Mouse (Mus musculus): ENCODE data around the gene Nat8f1. TPM values are rescaled to one million over a fixed set of nuclear protein-coding genes. Genes with fewer than 3 reads are reported as not detected.
"Not testable (repeated sequence)": the region's sequence is repeated elsewhere in the genome, so short reads cannot be mapped to it uniquely, and the experiment has no call there.

The Nat8f1 gene
- total RNA-seq, 2 experiments from 2014 or later: 2.4 to 5.0 TPM

DNA sequence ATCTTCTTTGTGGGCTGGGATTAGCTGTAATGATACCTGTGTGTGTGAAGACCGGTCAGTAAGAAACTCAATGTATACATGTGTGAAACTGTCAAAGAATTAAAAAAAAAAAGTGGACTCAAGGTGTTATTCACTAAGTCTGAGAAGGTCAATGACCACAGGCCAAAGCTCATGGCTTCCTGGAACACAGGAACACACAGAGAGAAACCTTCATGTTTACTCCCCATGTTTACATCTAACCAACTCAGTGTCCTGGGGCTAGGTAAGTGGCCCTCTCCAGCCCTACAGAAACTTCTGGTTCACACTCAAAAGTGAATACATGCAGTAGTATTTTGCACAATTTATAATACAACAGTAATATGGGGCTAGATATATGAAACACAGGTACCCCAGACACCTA, 5.8 kb downstream of the Nat8f1 start:
- ATAC-seq (replicated peaks; ENCODE audit: poor library complexity): no peak

DNA sequence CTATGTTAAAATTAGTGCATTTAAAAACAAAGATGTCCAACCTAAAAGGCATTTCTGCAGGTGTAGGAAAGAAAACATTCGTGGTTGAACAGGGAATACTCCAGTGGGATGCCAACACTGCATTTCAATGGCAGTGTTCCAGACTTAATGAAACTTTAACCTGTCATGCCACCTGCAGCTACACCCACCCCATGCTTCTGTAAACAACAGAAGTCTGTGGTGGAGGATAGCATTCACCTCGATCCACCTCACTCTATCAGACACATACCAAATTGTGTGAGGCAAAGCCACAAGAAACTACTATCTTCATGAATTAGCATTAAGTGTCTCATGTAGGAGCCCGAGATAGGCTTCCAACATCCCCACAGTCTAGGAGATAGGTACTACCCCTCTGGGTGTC, 7.1 kb downstream of the Nat8f1 start:
- ATAC-seq (replicated peaks; ENCODE audit: poor library complexity): peak; percentile 18; the same call in 1 of the 2 replicates

DNA sequence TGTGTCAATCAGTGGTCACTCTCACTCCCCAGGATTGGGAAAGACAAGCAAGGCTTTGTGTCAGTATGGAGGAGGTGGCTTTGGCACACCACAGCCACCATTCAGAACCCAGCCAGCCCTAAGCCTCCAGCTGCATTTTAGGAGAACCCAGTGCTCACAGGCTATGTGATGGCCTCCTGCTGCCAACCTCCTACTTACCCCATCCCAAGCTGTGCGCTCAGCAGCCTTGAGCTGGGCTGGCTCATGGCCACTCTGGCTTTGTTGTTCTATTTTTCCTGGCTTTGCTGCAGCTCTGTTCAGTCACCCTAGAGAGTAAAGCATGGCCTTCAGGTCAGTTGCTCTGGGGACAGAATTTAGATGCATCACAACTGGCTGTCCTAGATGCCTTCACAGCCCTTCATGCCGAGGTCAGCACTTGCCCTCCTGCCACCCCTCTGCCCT, 8.6 kb downstream of the Nat8f1 start:
- not testable (repeated sequence) for ATAC-seq (replicated peaks; ENCODE audit: poor library complexity)

DNA sequence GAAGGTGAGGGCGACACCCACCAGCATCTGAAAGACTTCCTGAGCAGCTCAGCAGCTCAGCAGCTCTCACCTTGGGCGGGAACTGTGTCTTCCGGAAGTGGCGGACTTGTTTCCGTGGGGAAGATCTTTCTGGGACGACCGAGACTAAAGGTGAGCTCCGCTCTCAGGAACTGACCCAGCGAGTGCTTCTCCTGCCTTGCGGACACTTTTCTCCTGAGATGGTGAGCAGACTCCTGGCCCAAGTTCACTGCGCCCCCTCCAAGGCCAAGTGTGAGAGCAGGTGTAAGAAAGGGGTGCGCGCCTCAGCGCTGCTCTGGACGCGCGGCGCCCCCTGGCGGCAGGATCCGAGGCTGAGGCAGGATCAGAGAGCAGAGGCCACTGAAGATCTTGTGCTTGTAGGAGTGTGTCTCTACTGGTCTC, 10.8 kb downstream of the Nat8f1 start, which contains the start of gene Nat8f4:
Gene Nat8f4 (minus strand): TSS at position 243 of the 420 bp plus-strand sequence.
- peak; percentile 93 for ATAC-seq (replicated peaks; ENCODE audit: poor library complexity)

DNA sequence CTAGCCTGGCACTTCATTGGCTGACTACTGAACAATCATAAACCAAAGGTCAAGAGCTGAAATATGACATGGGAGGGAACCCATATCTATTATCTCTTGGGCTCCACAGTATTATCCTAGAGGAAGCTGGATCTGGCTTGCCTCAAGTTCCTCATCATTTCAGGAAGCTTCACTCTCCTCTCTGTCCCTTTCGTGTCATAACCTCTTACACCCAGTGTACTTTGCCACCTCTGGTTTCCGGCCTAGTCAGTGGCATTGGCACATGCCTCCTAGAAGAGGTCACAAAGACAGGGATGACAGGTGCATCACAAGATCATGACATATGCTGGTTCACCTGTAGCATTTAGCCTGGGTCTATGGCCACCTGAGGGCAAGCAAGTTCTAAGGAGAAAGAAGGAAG, 13.2 kb downstream of the Nat8f1 start:
- no peak for ATAC-seq (replicated peaks; ENCODE audit: poor library complexity)

DNA sequence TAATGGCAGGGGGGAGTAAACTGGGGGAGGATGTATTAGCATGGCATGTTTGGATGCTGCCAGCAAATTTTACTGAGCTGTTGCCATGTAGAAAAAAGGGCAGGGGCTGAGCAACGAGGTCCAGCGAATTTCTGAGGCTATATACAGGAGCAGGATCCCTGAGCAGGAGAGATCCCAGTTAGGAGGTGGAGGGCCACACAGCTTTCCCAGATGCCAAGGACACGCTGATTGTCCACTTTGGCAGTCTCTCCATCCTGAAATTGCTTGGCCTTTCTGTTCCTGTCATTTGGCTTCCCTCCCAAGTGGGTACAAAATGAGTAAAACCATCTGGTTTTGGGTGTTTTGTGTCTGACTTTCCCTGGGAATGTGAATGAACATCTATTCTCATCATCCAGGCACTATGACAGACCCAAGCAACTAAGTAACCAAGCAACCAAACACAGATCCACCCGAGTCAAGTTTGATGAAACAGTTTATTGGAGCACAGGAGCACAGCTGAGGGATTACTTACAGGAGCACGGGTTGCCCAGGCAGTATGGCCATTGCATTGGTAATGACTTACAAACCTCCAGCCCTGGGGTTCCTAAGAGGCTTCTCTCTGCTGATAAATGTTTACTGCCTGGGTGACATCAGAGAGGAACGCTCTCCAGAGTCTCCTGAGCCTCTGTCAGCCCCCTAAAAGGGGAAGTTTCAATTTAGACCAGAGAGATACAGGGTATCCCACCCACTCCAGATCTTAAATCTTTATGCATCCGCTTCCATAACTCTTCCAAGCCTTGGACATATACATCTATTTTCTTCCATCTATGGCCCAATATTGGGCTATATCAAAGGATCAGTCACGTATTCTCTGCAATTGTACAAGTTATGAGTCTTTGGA, 16.7 kb downstream of the Nat8f1 start:
- not testable (repeated sequence) for ATAC-seq (replicated peaks; ENCODE audit: poor library complexity)

DNA sequence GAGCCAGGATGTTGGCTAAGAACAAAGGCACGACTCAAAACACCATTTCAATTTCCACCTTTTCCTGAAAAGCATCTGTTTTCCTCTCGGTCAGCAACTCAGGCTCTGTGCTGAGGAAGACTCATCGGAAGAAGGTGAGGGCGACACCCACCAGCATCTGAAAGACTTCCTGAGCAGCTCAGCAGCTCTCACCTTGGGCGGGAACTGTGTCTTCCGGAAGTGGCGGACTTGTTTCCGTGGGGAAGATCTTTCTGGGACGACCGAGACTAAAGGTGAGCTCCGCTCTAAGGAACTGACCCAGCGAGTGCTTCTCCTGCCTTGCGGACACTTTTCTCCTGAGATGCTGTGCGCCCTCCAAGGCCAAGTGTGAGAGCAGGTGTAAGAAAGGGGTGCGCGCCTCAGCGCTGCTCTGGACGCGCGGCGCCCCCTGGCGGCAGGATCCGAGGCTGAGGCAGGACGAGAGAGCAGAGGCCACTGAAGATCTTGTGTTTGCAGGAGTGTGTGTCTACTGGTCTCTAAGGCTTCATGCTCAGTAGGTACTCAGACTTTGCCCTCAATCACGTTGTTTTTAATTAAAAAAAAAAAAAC, 20.3 kb downstream of the Nat8f1 start:
- ATAC-seq (replicated peaks; ENCODE audit: poor library complexity): peak; percentile 77

DNA sequence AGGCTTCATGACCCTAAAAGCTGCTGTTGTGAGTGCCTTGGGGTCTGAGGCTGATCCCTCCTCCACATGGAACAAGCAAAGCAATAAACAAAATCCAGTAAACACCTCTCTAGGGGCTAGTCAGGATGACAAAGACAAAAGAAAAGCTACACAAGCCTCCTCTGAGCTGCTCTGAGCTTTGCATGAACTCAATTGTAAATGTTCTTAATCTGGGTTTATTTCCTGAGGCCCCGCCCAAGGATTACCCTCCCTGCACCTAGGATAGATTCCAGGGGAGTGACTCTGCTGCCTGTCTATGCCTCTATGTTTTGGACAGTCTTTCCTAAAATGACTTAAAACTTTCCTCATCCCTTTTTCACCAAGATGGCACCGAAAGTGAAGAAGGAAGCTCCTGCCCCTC, 26.5 kb downstream of the Nat8f1 start:
- ATAC-seq (replicated peaks; ENCODE audit: poor library complexity): no peak

DNA sequence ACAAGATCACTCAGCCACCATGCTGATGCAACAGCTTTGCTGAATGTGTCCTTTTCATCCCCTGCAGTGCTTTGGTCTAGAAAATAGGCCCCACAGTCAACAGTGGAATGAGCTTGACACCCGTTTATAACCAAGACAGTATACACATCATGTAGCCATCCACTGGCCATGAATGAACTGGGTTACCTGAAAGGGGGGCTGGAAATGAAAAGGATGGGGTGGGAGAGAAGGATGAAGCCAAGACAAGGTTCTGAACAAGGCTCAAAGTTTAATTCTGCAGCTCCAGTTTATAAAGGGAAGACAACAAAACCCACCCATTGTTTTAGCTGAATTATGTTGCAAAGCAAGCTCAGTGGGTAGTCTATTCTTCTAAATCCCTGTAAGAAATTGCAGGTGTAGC, 31.2 kb downstream of the Nat8f1 start:
- no peak for ATAC-seq (replicated peaks; ENCODE audit: poor library complexity)

DNA sequence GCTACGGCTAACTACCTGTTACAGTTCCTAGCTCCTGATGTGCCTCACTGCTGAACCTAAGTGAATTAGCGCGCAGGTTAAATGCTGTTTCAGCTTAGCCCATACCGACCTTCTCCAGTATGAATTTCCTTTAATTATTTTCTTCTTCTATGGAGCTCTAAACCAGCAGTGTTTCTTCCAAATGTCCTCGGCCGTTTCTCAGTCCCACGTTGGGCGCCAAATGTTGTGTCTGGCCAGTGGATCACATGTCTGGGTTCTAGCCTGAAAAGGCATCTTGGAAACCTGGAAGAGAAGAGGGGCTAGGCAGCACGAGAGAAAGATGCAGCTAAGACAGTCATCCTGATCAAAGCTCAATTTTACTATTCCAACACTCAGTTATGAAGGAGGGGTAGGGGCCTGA, 32.2 kb downstream of the Nat8f1 start:
- not testable (repeated sequence) for ATAC-seq (replicated peaks; ENCODE audit: poor library complexity)

DNA sequence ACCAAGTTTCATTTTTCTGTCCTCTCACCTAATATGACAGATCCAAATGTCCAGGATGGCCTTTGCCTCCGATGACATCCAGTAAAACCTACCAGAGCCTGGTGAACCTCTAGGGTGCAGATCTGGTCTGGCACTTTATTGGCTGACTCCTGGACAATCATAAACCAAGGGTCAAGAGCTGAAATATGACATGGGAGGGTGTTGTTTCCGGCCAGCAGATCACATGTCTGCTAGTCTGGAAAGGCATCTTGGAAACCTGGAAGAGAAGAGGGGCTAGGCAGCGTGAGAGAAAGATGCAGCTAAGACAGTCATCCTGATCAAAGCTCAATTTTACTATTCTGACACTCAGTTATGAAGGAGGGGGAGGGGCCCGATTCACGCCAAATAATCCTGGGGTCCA, 46.5 kb downstream of the Nat8f1 start, which contains the start of gene Nat8f2:
Gene Nat8f2 (minus strand): TSS at position 153 of the 400 bp plus-strand sequence.
- ATAC-seq (replicated peaks; ENCODE audit: poor library complexity): not testable (repeated sequence)

DNA sequence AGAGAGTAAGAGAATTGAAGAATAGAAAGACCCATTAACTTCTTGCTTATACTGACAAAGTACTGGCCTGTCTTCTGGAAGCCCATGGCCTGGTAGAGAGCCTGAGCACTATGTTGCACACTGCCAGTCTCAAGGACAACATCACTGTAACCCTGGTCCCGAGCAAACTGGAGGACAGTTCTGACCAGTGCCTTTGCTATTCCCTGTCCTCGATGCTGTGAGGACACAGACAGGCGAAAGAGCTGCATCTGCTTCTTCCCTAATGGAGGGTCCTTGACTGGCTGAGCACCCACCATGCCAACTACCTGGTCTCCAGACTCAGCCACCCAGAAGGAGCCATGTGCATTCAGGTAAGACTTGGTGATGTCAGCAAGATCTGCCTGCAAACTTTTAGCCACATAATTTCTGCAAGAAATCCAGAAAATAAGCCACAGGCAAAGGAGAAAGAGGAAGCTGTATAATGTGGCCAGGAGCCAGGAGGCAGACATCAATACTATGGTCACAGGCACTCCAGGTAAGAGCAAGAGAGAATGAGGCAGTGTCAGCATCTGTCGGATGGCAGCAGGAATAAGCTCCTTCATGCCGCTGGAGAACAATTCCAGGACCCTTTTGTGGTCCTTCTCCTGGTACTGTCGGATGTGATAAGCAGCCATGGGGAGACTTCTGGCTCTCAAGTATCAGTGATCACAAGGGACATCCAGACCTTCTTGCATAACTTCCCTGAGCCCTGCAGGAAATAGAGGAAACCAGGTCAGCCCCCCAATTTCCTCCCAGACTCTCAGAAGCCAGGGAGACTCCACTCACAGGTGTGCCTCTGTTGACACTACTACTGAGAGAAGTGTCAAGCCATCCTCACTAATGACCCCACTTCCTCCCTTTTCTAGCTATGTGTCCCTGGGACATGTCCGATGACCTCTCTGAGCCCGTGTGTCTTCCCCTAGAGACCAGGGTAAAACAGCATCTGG, 47.5 kb downstream of the Nat8f1 start:
- no peak for ATAC-seq (replicated peaks; ENCODE audit: poor library complexity)

DNA sequence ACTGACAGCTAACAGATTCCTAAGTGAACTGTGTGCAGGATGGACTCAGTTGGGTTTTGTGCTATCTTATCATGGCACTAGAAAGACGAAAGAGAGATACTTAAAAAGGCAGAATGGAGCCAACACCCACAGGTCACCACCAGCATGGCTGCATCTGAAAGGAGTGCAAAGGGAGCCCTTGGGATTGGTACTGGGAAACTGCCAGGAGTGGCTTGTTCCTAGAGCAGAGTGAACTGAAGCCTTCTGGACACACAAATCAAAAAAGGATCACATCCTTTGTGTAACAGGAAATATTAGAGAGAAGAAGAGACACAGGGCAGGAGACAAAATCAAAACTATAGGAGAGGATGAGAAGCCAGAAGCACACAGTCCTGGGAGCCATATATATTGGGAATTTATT, 48.5 kb downstream of the Nat8f1 start:
- ATAC-seq (replicated peaks; ENCODE audit: poor library complexity): not testable (repeated sequence)

DNA sequence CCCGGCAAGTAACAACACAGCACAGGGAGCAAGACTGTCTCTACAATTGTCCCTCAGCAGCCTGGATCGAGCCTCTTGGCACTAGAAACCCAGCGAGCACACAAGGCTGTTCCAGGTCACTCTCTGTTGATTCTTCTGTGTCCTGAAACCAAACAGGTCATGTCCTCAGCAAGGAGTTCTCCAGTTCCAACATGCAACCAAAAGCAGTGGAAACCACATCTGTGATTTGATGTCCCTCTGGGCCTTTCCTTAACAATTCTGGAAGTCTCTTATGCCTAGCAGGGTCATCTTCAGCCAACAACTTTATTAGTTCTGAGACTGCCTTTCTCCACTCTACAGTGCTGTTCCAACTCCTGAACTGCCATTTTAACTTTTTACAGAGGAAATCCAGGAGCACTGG, 49.3 kb downstream of the Nat8f1 start:
- not testable (repeated sequence) for ATAC-seq (replicated peaks; ENCODE audit: poor library complexity)

DNA sequence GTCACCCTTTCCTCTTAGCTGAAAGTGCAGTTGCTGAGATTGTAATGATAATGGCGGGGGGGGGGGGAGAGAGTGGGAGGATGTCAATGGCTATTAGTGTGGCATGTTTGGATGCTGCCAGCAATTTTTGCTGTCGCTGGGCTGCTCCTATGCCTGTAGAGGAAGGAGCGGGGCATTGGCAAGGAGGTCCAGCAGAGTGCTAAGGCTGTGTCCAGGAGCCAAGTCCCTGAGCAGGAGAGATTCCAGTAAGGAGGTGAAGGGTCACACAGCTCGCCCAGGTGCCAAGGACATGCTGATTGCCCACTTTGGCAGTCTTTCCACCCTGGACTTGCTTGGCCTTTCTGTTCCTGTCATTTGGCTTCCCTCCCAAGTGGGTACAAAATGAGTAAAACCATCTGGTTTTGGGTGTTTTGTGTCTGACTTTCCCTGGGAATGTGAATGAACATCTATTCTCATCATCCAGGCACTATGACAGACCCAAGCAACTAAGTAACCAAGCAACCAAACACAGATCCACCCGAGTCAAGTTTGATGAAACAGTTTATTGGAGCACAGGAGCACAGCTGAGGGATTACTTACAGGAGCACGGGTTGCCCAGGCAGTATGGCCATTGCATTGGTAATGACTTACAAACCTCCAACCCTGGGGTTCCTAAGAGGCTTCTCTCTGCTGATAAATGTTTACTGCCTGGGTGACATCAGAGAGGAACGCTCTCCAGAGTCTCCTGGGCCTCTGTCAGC, 50.4 kb downstream of the Nat8f1 start:
- ATAC-seq (replicated peaks; ENCODE audit: poor library complexity): not testable (repeated sequence)

DNA sequence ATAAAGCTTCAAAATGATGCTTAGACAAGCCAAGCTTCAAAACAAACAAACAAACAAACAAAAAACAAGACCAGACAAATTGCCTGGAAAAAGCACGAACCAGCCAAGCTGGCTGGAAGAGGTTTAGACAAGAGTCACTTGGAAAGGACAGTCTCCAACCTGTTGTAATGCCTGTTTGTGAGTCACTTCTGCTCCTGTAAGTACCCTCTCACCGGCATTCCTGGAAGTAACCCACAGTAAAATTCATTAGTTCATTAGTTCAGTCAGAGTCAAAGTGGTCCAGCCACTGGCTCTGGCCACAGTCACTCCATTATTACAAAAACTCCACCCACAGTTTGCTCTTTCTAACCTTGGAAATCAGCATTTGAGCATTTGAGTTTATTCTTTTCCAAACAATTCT, 51.6 kb downstream of the Nat8f1 start:
- ATAC-seq (replicated peaks; ENCODE audit: poor library complexity): no peak

DNA sequence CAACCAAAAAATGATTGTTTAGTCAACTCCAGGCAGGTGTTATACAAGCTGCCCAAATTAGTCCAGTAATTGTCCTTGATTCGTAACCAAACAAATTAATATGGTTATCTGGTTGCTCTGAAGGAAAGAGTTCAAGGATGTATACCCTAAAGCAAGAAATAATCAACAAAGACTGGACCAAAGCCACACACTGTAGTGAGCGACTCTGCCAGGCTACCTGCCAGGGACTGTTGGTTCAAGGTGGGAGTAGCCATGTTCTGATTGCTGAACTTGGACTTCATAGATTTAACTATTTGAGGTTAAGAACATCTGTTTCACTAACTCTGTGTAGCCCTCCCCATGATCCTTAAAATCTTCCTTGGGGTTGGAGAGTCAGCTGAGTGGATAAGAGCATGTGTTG, 52.4 kb downstream of the Nat8f1 start:
- no peak for ATAC-seq (replicated peaks; ENCODE audit: poor library complexity)

DNA sequence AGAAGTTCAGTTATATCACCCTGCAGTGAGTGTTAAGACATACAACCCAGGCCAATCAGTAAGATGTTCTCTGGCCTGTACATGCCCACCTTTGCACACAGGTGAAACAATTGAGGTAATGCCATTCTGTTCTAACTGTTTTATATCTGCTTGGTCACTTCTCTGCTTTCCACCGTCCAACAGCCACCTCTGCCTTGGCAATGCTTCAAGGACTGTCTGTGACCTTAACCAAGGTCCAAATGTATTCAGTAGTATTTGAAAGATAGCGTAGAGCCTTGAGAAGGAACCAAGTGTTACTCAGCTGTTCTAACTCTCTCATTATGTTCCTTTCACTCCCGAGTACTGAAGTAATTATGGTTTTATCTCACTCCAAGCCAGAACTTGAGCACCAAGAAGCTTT, 52.9 kb downstream of the Nat8f1 start:
- ATAC-seq (replicated peaks; ENCODE audit: poor library complexity): no peak

DNA sequence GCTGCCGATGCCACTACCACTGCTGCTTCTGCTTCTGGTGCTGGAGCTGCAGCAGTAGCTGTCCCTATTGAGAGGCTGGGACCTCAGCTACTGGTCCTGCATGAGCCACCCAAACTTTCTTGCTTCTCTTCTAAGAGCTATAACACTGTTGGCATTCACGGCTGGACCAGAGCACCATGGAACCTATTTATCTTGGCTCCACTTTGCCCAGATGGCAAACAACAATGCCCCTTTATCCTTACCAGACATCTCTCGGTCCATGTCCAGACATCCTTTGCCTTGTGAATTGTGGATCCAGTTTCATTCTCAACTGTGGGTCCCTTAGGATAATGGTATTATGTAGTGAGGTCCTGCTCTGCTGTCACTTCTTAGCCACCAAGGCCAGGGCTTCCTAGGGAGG, 54.2 kb downstream of the Nat8f1 start:
- no peak for ATAC-seq (replicated peaks; ENCODE audit: poor library complexity)
